Mouse (Mus musculus) bone marrow, adult 2 months (tissue): Measurements from ENCODE around the gene Gcn1l1.

Experiments
- CTCF ChIP-seq: fragments of 200-500 bp; IDR thresholded peaks from 2 replicates; pipeline ENCODE4 v1.5.1; 2011; ENCODE audit warnings: low read length, control low read depth; ENCODE audit not compliant: control insufficient read depth, insufficient read depth
- POLR2A ChIP-seq: fragments of 200-500 bp; IDR thresholded peaks from 2 replicates; pipeline ENCODE4 v1.6.1; 2011; ENCODE audit warnings: low read depth, mild to moderate bottlenecking, control low read depth, low read length, borderline replicate concordance; ENCODE audit not compliant: control insufficient read depth

GRCm38 (mm10) chr5:115614948-115615347, 49.9 kb downstream of the Gcn1l1 start:
- TF ChIP-seq CTCF = peak; percentile 77
- TF ChIP-seq POLR2A = no peak
